Mouse (Mus musculus) limb, embryonic 12.5 days (tissue): ENCODE data around the gene Fcer1g. TPM values are rescaled to one million over a fixed set of nuclear protein-coding genes. Genes with fewer than 3 reads are reported as not detected.
"Not testable (repeated sequence)": the region's sequence is repeated elsewhere in the genome, so short reads cannot be mapped to it uniquely, and the experiment has no call there.

Source experiments
- ATAC-seq: fragments of 200-750 bp; cut with Nextera tagmentation; 2 replicates; pipeline ENCODE4 v1.8.0; 2017; ENCODE audit warnings: low read depth, moderate TSS enrichment; ENCODE audit not compliant: insufficient number of reproducible peaks, insufficient read depth, low FRiP score, low TSS enrichment
- H3K27ac ChIP-seq: fragments of 300-500 bp; sonication (generic); 2 replicates; pipeline ENCODE4 v1.5.1; 2016; ENCODE audit warnings: mild to moderate bottlenecking, moderate library complexity
- H3K27me3 ChIP-seq: fragments of 300-500 bp; sonication (generic); 2 replicates; pipeline ENCODE4 v1.6.1; 2016; ENCODE audit warnings: mild to moderate bottlenecking, moderate library complexity
- H3K36me3 ChIP-seq: fragments of 300-500 bp; sonication (generic); 2 replicates; pipeline ENCODE4 v1.6.1; 2016; ENCODE audit warnings: mild to moderate bottlenecking, moderate library complexity
- H3K4me1 ChIP-seq: fragments of 300-500 bp; sonication (generic); replicated peaks from 2 replicates; pipeline ENCODE4 v1.6.1; 2016
- H3K4me2 ChIP-seq: fragments of 300-500 bp; sonication (generic); 2 replicates; pipeline ENCODE4 v1.6.1; 2016; ENCODE audit warnings: mild to moderate bottlenecking, moderate library complexity
- H3K4me3 ChIP-seq: fragments of 300-500 bp; sonication (generic); replicated peaks from 2 replicates; pipeline ENCODE4 v1.5.1; 2016; ENCODE audit warnings: mild to moderate bottlenecking
- H3K9ac ChIP-seq: fragments of 300-500 bp; sonication (generic); replicated peaks from 2 replicates; pipeline ENCODE4 v1.6.1; 2016; ENCODE audit warnings: mild to moderate bottlenecking, moderate library complexity
- H3K9me3 ChIP-seq: fragments of 300-500 bp; sonication (generic); 2 replicates; pipeline ENCODE4 v1.6.1; 2016; ENCODE audit warnings: mild to moderate bottlenecking, moderate library complexity
- WGBS: fragments of 180-500 bp; shearing (Covaris S2); methylation state at CpG from one replicate; pipeline ENCODE4 v1.1.7; 2016; 5-methylcytosine and 5-hydroxymethylcytosine counted together
- polyA plus RNA-seq: library from polyadenylated mRNA; unstranded; fragments of >200 nt; fragmentation: Nextera tagmentation; extraction: Ambion mirVana; gene quantifications from 2 replicates; pipeline ENCODE4 v1.2.1, GENCODE M21; 2016

The Fcer1g gene
- polyA plus RNA-seq, 1 experiment from 2014 or later = 15.9 TPM

GRCm38 (mm10) chr1:171250680-171251593, 16.8 kb upstream of the Fcer1g start, which contains the start of gene Ndufs2:
Gene Ndufs2, minus strand, starts transcription at chr1:171251388.
- peak within 1 kb of the TSS; percentile 38 for H3K4me3 ChIP-seq
- H3K9me3 ChIP-seq = no peaks in the 10 kb centered on the region
- H3K27me3 ChIP-seq = no peaks in the 10 kb centered on the region
- peak within 1 kb of the TSS; percentile 57 for H3K9ac ChIP-seq
- peak within 1 kb of the TSS; percentile 67 for H3K4me2 ChIP-seq
- H3K36me3 ChIP-seq = peaks cover 20% of the 10 kb centered on the region; the same call in 1 of the 2 replicates
- WGBS = 13% methylated on average over 26 of the region's 26 CpGs
- no peak for ATAC-seq
- peak within 1 kb of the TSS; percentile 96 for H3K27ac ChIP-seq
- H3K4me1 ChIP-seq = peaks cover 55% of the 10 kb centered on the region

GRCm38 (mm10) chr1:171249913-171250600, 15.9 kb upstream of the Fcer1g start, which contains the start of gene Adamts4:
Gene Adamts4, plus strand, starts transcription at chr1:171250421.
- WGBS = 17% methylated on average over 5 of the region's 5 CpGs
- H3K9me3 ChIP-seq = no peaks in the 10 kb centered on the region
- peaks cover 61% of the 10 kb centered on the region for H3K4me1 ChIP-seq
- peaks cover 22% of the 10 kb centered on the region for H3K36me3 ChIP-seq
- H3K4me3 ChIP-seq = peak within 1 kb of the TSS; percentile 38
- H3K27ac ChIP-seq = peak within 1 kb of the TSS; percentile 96
- no peaks in the 10 kb centered on the region for H3K27me3 ChIP-seq
- peak within 1 kb of the TSS; percentile 67 for H3K4me2 ChIP-seq
- ATAC-seq = no peak
- peak within 1 kb of the TSS; percentile 57 for H3K9ac ChIP-seq

GRCm38 (mm10) chr1:171248386-171249226, 14.4 kb upstream of the Fcer1g start:
- Histone ChIP-seq H3K9ac (no peak overlapping the region), H3K27me3 (no peaks in the 10 kb centered on the region), H3K4me2 (no peak overlapping the region), H3K4me3 (no peak overlapping the region), H3K9me3 (no peaks in the 10 kb centered on the region), H3K36me3 (peaks cover 24% of the 10 kb centered on the region), H3K4me1 (peaks cover 61% of the 10 kb centered on the region), H3K27ac (peak overlapping the region; percentile 88)
- WGBS = 51% methylated on average over 3 of the region's 3 CpGs
- no peak for ATAC-seq

- Histone ChIP-seq H3K9me3 (no peaks in the 10 kb centered on the region), H3K27ac (peak overlapping the region; percentile 88), H3K36me3 (peaks cover 28% of the 10 kb centered on the region), H3K9ac (no peak overlapping the region), H3K4me2 (peak overlapping the region; percentile 77), H3K4me1 (peaks cover 58% of the 10 kb centered on the region), H3K4me3 (peak overlapping the region; percentile 80; the same call in 1 of the 2 replicates), H3K27me3 (no peaks in the 10 kb centered on the region)
- no peak for ATAC-seq
- 42% methylated on average over 4 of the region's 4 CpGs for WGBS
Measured at GRCm38 (mm10) chr1:171247916-171248315, 13.8 kb upstream of the Fcer1g start.

GRCm38 (mm10) chr1:171247453-171247841, 13.3 kb upstream of the Fcer1g start:
- peak overlapping the region; percentile 88 for H3K27ac ChIP-seq
- H3K4me2 ChIP-seq = peak overlapping the region; percentile 77
- no peaks in the 10 kb centered on the region for H3K9me3 ChIP-seq
- H3K4me3 ChIP-seq = peak overlapping the region; percentile 80
- no peak for ATAC-seq
- no peaks in the 10 kb centered on the region for H3K27me3 ChIP-seq
- H3K4me1 ChIP-seq = peaks cover 53% of the 10 kb centered on the region
- WGBS = 11% methylated on average over 13 of the region's 13 CpGs
- H3K36me3 ChIP-seq = peaks cover 31% of the 10 kb centered on the region
- H3K9ac ChIP-seq = no peak overlapping the region; the same call in 1 of the 2 replicates

GRCm38 (mm10) chr1:171246709-171247452, 12.7 kb upstream of the Fcer1g start:
- peak overlapping the region; percentile 80 for H3K4me3 ChIP-seq
- peak; percentile 89 for ATAC-seq
- H3K4me2 ChIP-seq = peak overlapping the region; percentile 77
- H3K9me3 ChIP-seq = no peaks in the 10 kb centered on the region
- peak overlapping the region; percentile 88 for H3K27ac ChIP-seq
- peaks cover 47% of the 10 kb centered on the region for H3K4me1 ChIP-seq
- H3K27me3 ChIP-seq = no peaks in the 10 kb centered on the region
- peak overlapping the region; percentile 88 for H3K9ac ChIP-seq
- H3K36me3 ChIP-seq = peaks cover 37% of the 10 kb centered on the region
- under 1% methylated on average over 41 of the region's 41 CpGs for WGBS

- no peak overlapping the region for H3K27ac ChIP-seq
- no peak overlapping the region for H3K9ac ChIP-seq
- H3K4me2 ChIP-seq = peak overlapping the region; percentile 77
- H3K9me3 ChIP-seq = no peaks in the 10 kb centered on the region
- ATAC-seq = no peak
- no peaks in the 10 kb centered on the region for H3K27me3 ChIP-seq
- peaks cover 51% of the 10 kb centered on the region for H3K36me3 ChIP-seq
- H3K4me3 ChIP-seq = no peak overlapping the region; the same call in 1 of the 2 replicates
- H3K4me1 ChIP-seq = peaks cover 32% of the 10 kb centered on the region
- WGBS = 82% methylated on average over 8 of the region's 8 CpGs
Measured at GRCm38 (mm10) chr1:171245353-171245752, 11.2 kb upstream of the Fcer1g start.

- Histone ChIP-seq H3K36me3 (peaks cover 85% of the 10 kb centered on the region), H3K4me1 (peaks cover 11% of the 10 kb centered on the region)
- not testable (repeated sequence) for H3K9me3 ChIP-seq, H3K27ac ChIP-seq, H3K9ac ChIP-seq, H3K4me2 ChIP-seq, H3K4me3 ChIP-seq, H3K27me3 ChIP-seq, ATAC-seq
- WGBS = 87% methylated on average over 12 of the region's 12 CpGs
Measured at GRCm38 (mm10) chr1:171241952-171242351, 7.8 kb upstream of the Fcer1g start.

- ATAC-seq = no peak
- Histone ChIP-seq H3K27me3 (no peaks in the 10 kb centered on the region), H3K4me3 (no peak overlapping the region), H3K36me3 (peaks cover 96% of the 10 kb centered on the region), H3K27ac (no peak overlapping the region), H3K4me1 (peaks cover 6% of the 10 kb centered on the region), H3K4me2 (no peak overlapping the region), H3K9me3 (no peaks in the 10 kb centered on the region), H3K9ac (no peak overlapping the region)
- WGBS = 90% methylated on average over 10 of the region's 10 CpGs
Measured at GRCm38 (mm10) chr1:171240911-171241310, 6.7 kb upstream of the Fcer1g start.
